Mouse (Mus musculus): Measurements from ENCODE around the gene Papola. TPM values are rescaled to one million over a fixed set of nuclear protein-coding genes. Genes with fewer than 3 reads are reported as not detected.

Papola gene
- polyA plus RNA-seq (2016; fragmentation: Nextera tagmentation; extraction: Ambion mirVana), result 281 and 297 TPM in 2 replicates

- no peaks in the 10 kb centered on the region for H3K9me3 ChIP-seq (replicated peaks)
- peak within 1 kb of the TSS; percentile 99 for H3K27ac ChIP-seq
- H3K27me3 ChIP-seq (ENCODE audit: low read depth, poor library complexity, severe bottlenecking), result no peaks in the 10 kb centered on the region
- under 1% methylated on average over 78 of the region's 85 CpGs for WGBS
- H3K4me1 ChIP-seq, result peaks cover 16% of the 10 kb centered on the region
- peaks cover 26% of the 10 kb centered on the region for H3K36me3 ChIP-seq
- DNase-seq (ENCODE audit: low spot score), result peak; percentile 93
- peak within 1 kb of the TSS; percentile 92 for H3K4me3 ChIP-seq
Measured at GRCm38 (mm10) chr12:105784196-105784999, at the start of gene Papola. TSS of gene Papola (plus strand) at chr12:105784694.

GRCm38 (mm10) chr12:105735226-105735888, 49.1 kb upstream of the Papola start:
- peaks cover 12% of the 10 kb centered on the region for H3K4me1 ChIP-seq
- H3K27ac ChIP-seq, result no peak overlapping the region
- H3K27me3 ChIP-seq (ENCODE audit: low read depth, poor library complexity, severe bottlenecking), result no peaks in the 10 kb centered on the region
- no peaks in the 10 kb centered on the region for H3K9me3 ChIP-seq (replicated peaks)
- WGBS, result 85% methylated on average over 7 of the region's 7 CpGs
- H3K36me3 ChIP-seq, result no peaks in the 10 kb centered on the region
- no peak for DNase-seq (ENCODE audit: low spot score)
- H3K4me3 ChIP-seq, result no peak overlapping the region

- Histone ChIP-seq H3K4me1 (peaks cover 12% of the 10 kb centered on the region), H3K27ac (no peak overlapping the region)
- 88% methylated on average over 6 of the region's 6 CpGs for WGBS
Measured at GRCm38 (mm10) chr12:105735889-105736251, 48.6 kb upstream of the Papola start.

GRCm38 (mm10) chr12:105738316-105739096, 46.0 kb upstream of the Papola start:
- H3K27me3 ChIP-seq (ENCODE audit: low read depth, poor library complexity, severe bottlenecking), result no peaks in the 10 kb centered on the region
- 78% methylated on average over 15 of the region's 15 CpGs for WGBS
- no peak overlapping the region for H3K4me3 ChIP-seq
- H3K36me3 ChIP-seq, result no peaks in the 10 kb centered on the region
- no peaks in the 10 kb centered on the region for H3K9me3 ChIP-seq (replicated peaks)
- peaks cover 12% of the 10 kb centered on the region for H3K4me1 ChIP-seq
- H3K27ac ChIP-seq, result peak overlapping the region; percentile 39; the same call in 1 of the 2 replicates
- no peak for DNase-seq (ENCODE audit: low spot score)

More at GRCm38 (mm10) chr12:105735889-105736251, 48.6 kb upstream of the Papola start:
- DNase-seq (ENCODE audit: low spot score), result no peak
- Histone ChIP-seq H3K4me3 (no peak overlapping the region), H3K9me3 (replicated peaks) (no peaks in the 10 kb centered on the region), H3K27me3 (ENCODE audit: low read depth, poor library complexity, severe bottlenecking) (no peaks in the 10 kb centered on the region), H3K36me3 (no peaks in the 10 kb centered on the region)

GRCm38 (mm10) chr12:105739656-105740055, 44.8 kb upstream of the Papola start:
- WGBS, result 92% methylated on average over 8 of the region's 8 CpGs
- H3K27me3 ChIP-seq (ENCODE audit: low read depth, poor library complexity, severe bottlenecking), result no peaks in the 10 kb centered on the region
- DNase-seq (ENCODE audit: low spot score), result no peak

GRCm38 (mm10) chr12:105748114-105748513, 36.4 kb upstream of the Papola start:
- no peaks in the 10 kb centered on the region for H3K9me3 ChIP-seq (replicated peaks)
- 90% methylated on average over 5 of the region's 5 CpGs for WGBS
- H3K27ac ChIP-seq, result no peak overlapping the region
- no peaks in the 10 kb centered on the region for H3K36me3 ChIP-seq
- H3K4me1 ChIP-seq, result no peaks in the 10 kb centered on the region
- no peaks in the 10 kb centered on the region for H3K27me3 ChIP-seq (ENCODE audit: low read depth, poor library complexity, severe bottlenecking)
- H3K4me3 ChIP-seq, result no peak overlapping the region
- DNase-seq (ENCODE audit: low spot score), result no peak

More at GRCm38 (mm10) chr12:105739656-105740055, 44.8 kb upstream of the Papola start:
- H3K4me1 ChIP-seq, result peaks cover 12% of the 10 kb centered on the region
- H3K36me3 ChIP-seq, result no peaks in the 10 kb centered on the region
- no peak overlapping the region for H3K4me3 ChIP-seq
- H3K9me3 ChIP-seq (replicated peaks), result no peaks in the 10 kb centered on the region
- H3K27ac ChIP-seq, result no peak overlapping the region

GRCm38 (mm10) chr12:105753813-105754212, 30.7 kb upstream of the Papola start:
- Histone ChIP-seq H3K36me3 (no peaks in the 10 kb centered on the region), H3K27me3 (ENCODE audit: low read depth, poor library complexity, severe bottlenecking) (no peaks in the 10 kb centered on the region), H3K9me3 (replicated peaks) (no peaks in the 10 kb centered on the region), H3K4me1 (peaks cover 9% of the 10 kb centered on the region), H3K4me3 (no peak overlapping the region), H3K27ac (no peak overlapping the region)
- WGBS, result 93% methylated on average over 10 of the region's 10 CpGs
- DNase-seq (ENCODE audit: low spot score), result no peak

- Histone ChIP-seq H3K36me3 (no peaks in the 10 kb centered on the region), H3K27me3 (ENCODE audit: low read depth, poor library complexity, severe bottlenecking) (no peaks in the 10 kb centered on the region), H3K27ac (no peak overlapping the region), H3K9me3 (replicated peaks) (no peaks in the 10 kb centered on the region), H3K4me1 (peaks cover 19% of the 10 kb centered on the region), H3K4me3 (no peak overlapping the region)
- no peak for DNase-seq (ENCODE audit: low spot score)
- 39% methylated on average over 15 of the region's 15 CpGs for WGBS
Measured at GRCm38 (mm10) chr12:105757816-105758497, 26.5 kb upstream of the Papola start.

- Histone ChIP-seq H3K27me3 (ENCODE audit: low read depth, poor library complexity, severe bottlenecking) (no peaks in the 10 kb centered on the region), H3K27ac (0 out of 2 replicates have a peak overlapping the region, but pooled peaks have one; percentile 34), H3K36me3 (no peaks in the 10 kb centered on the region), H3K9me3 (replicated peaks) (no peaks in the 10 kb centered on the region), H3K4me3 (no peak overlapping the region), H3K4me1 (peaks cover 19% of the 10 kb centered on the region)
- 91% methylated on average over 2 of the region's 2 CpGs for WGBS
- DNase-seq (ENCODE audit: low spot score), result no peak
Measured at GRCm38 (mm10) chr12:105758911-105759310, 25.6 kb upstream of the Papola start.

- Histone ChIP-seq H3K4me1 (peaks cover 19% of the 10 kb centered on the region), H3K9me3 (replicated peaks) (no peaks in the 10 kb centered on the region), H3K27me3 (ENCODE audit: low read depth, poor library complexity, severe bottlenecking) (no peaks in the 10 kb centered on the region), H3K36me3 (no peaks in the 10 kb centered on the region), H3K4me3 (no peak overlapping the region), H3K27ac (no peak overlapping the region)
- DNase-seq (ENCODE audit: low spot score), result no peak
- WGBS, result 29% methylated on average over 10 of the region's 10 CpGs
Measured at GRCm38 (mm10) chr12:105759849-105760478, 24.5 kb upstream of the Papola start.

GRCm38 (mm10) chr12:105761171-105761570, 23.3 kb upstream of the Papola start:
- Histone ChIP-seq H3K27me3 (ENCODE audit: low read depth, poor library complexity, severe bottlenecking) (no peaks in the 10 kb centered on the region), H3K4me1 (peaks cover 19% of the 10 kb centered on the region), H3K9me3 (replicated peaks) (no peaks in the 10 kb centered on the region), H3K4me3 (no peak overlapping the region), H3K27ac (no peak overlapping the region), H3K36me3 (no peaks in the 10 kb centered on the region)
- WGBS, result 86% methylated on average over 11 of the region's 11 CpGs
- no peak for DNase-seq (ENCODE audit: low spot score)

- H3K27ac ChIP-seq, result no peak overlapping the region
- 78% methylated on average over 3 of the region's 3 CpGs for WGBS
- H3K36me3 ChIP-seq, result no peaks in the 10 kb centered on the region
- no peaks in the 10 kb centered on the region for H3K27me3 ChIP-seq (ENCODE audit: low read depth, poor library complexity, severe bottlenecking)
- H3K9me3 ChIP-seq (replicated peaks), result no peaks in the 10 kb centered on the region
- DNase-seq (ENCODE audit: low spot score), result no peak
- H3K4me3 ChIP-seq, result no peak overlapping the region
- H3K4me1 ChIP-seq, result peaks cover 19% of the 10 kb centered on the region
Measured at GRCm38 (mm10) chr12:105761629-105762028, 22.9 kb upstream of the Papola start.
